Mouse (Mus musculus) cerebellum, adult 2 months (tissue): Measurements from ENCODE around the gene Cnot6.

Source experiments
- CTCF ChIP-seq: fragments of 200-500 bp; IDR thresholded peaks from 2 replicates; pipeline ENCODE4 v1.5.1; 2011; ENCODE audit warnings: low read depth, mild to moderate bottlenecking, control low read depth, low read length, moderate library complexity, borderline replicate concordance; ENCODE audit not compliant: insufficient read depth
- POLR2A ChIP-seq: fragments of 200-500 bp; IDR thresholded peaks from 2 replicates; pipeline ENCODE4 v1.6.1; 2011; ENCODE audit warnings: low read length, control low read depth, borderline replicate concordance; ENCODE audit not compliant: insufficient read depth

DNA sequence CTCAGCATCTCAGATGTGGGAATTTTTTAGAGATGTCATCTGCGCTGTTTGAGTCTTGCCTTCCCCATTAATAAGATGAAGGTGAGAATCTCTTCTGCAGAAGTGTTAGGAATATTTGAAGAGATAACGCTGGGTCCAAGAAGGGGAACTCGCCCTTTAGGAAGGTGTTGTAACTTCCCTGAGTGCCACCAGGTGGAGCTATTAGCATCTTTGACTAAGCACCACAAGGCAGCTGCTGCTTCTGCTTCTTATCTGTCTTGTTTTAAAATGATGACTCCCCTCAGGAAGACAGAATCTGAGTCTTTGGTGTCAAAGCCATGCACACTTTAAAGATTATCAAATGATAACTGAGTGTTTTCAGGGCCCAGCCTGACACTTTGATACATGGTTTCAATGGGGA, 15.4 kb upstream of the Cnot6 start:
- TF ChIP-seq CTCF (peak; percentile 81), POLR2A (no peak)
